Mouse (Mus musculus) heart, embryonic 13.5 days (tissue): ENCODE data around the gene AI467606. TPM values are rescaled to one million over a fixed set of nuclear protein-coding genes. Genes with fewer than 3 reads are reported as not detected.

Source experiments
- microRNA-seq: library from miRNA; unstranded; fragments of <30 nt; microRNA quantifications from one replicate; pipeline ENCODE4, GENCODE M21; 2016
- polyA plus RNA-seq: library from polyadenylated mRNA; unstranded; fragments of >200 nt; fragmentation: Nextera tagmentation; extraction: Ambion mirVana; gene quantifications from 2 replicates; pipeline ENCODE4 v1.2.1, GENCODE M21; 2015

AI467606 gene
- polyA plus RNA-seq, 1 experiment from 2014 or later, result 1.1 TPM

Small RNA genes within 50 kb of the gene (microRNA-seq; reads per million reads assigned to microRNA genes)
- gene Gm44343, result not detected

Other genes with a start within 250 kb of the AI467606 start
- 0.15 and 0.17 TPM in 2 replicates for gene Doc2a, start 243.9 kb upstream of the AI467606 start, polyA plus RNA-seq
- 18.8 and 23.1 TPM in 2 replicates for gene Hirip3, start 229.4 kb upstream of the AI467606 start, polyA plus RNA-seq
- 55.6 and 55.8 TPM in 2 replicates for gene Ino80e, start 229.0 kb upstream of the AI467606 start, polyA plus RNA-seq
- gene Taok2, start 206.7 kb upstream of the AI467606 start, polyA plus RNA-seq, result 31.8 and 32.1 TPM in 2 replicates
- 20.4 and 21.5 TPM in 2 replicates for gene Tmem219, start 168.4 kb upstream of the AI467606 start, polyA plus RNA-seq
- 13.1 and 14.0 TPM in 2 replicates for gene Kctd13, start 162.5 kb upstream of the AI467606 start, polyA plus RNA-seq
- 0.20 TPM in 2 replicates for gene Asphd1, start 141.8 kb upstream of the AI467606 start, polyA plus RNA-seq
- 0.19 and 0.73 TPM in 2 replicates for gene Sez6l2, start 140.8 kb upstream of the AI467606 start, polyA plus RNA-seq
- 69.5 and 79.9 TPM in 2 replicates for gene Cdipt, start 115.4 kb upstream of the AI467606 start, polyA plus RNA-seq
- 0.59 and 1.7 TPM in 2 replicates for gene Cdiptos, start 115.3 kb upstream of the AI467606 start, polyA plus RNA-seq
- 11.2 and 11.9 TPM in 2 replicates for gene Mvp, start 76.7 kb upstream of the AI467606 start, polyA plus RNA-seq
- 0.38 and 0.44 TPM in 2 replicates for gene Pagr1b, start 74.9 kb upstream of the AI467606 start, polyA plus RNA-seq
- 55.6 and 76.2 TPM in 2 replicates for gene Pagr1a, start 74.0 kb upstream of the AI467606 start, polyA plus RNA-seq
- 13.8 and 25.7 TPM in 2 replicates for gene Gm42742, start 70.3 kb upstream of the AI467606 start, polyA plus RNA-seq
- gene Prrt2, start 70.1 kb upstream of the AI467606 start, polyA plus RNA-seq, result 1.6 TPM in 2 replicates
- 31.0 and 34.5 TPM in 2 replicates for gene Maz, start 64.3 kb upstream of the AI467606 start, polyA plus RNA-seq
- 72.4 and 79.2 TPM in 2 replicates for gene Kif22, start 48.9 kb upstream of the AI467606 start, polyA plus RNA-seq
- not detected in 2 replicates for gene Zg16, start 4.0 kb upstream of the AI467606 start, polyA plus RNA-seq
- 3.2 and 4.7 TPM in 2 replicates for gene Qprt, start 30.9 kb downstream of the AI467606 start, polyA plus RNA-seq
- gene Spn, start 46.5 kb downstream of the AI467606 start, polyA plus RNA-seq, result 0.13 and 0.36 TPM in 2 replicates
- gene Cd2bp2, start 104.7 kb downstream of the AI467606 start, polyA plus RNA-seq, result 42.1 TPM in 2 replicates
- gene Tbc1d10b, start 117.1 kb downstream of the AI467606 start, polyA plus RNA-seq, result 18.0 and 18.2 TPM in 2 replicates
- 17.0 and 24.9 TPM in 2 replicates for gene Mylpf, start 117.5 kb downstream of the AI467606 start, polyA plus RNA-seq
- 21.4 and 24.1 TPM in 2 replicates for gene Zfp553, start 141.7 kb downstream of the AI467606 start, polyA plus RNA-seq
- 23.1 and 23.2 TPM in 2 replicates for gene Sept1, start 141.8 kb downstream of the AI467606 start, polyA plus RNA-seq
- 32.6 and 32.9 TPM in 2 replicates for gene Zfp771, start 152.9 kb downstream of the AI467606 start, polyA plus RNA-seq
- 161 and 179 TPM in 2 replicates for gene Dctpp1, start 169.3 kb downstream of the AI467606 start, polyA plus RNA-seq
- 57.1 and 61.6 TPM in 2 replicates for gene Sephs2, start 182.7 kb downstream of the AI467606 start, polyA plus RNA-seq
- 0.98 and 1.2 TPM in 2 replicates for gene Itgal, start 204.9 kb downstream of the AI467606 start, polyA plus RNA-seq